Mouse (Mus musculus): Measurements from ENCODE around the gene Gabra4. TPM values are rescaled to one million over a fixed set of nuclear protein-coding genes. Genes with fewer than 3 reads are reported as not detected.

Gene Gabra4
- 18.7 and 20.0 TPM in 2 replicates for polyA plus RNA-seq (2015; fragmentation: Nextera tagmentation; extraction: Ambion mirVana)

DNA sequence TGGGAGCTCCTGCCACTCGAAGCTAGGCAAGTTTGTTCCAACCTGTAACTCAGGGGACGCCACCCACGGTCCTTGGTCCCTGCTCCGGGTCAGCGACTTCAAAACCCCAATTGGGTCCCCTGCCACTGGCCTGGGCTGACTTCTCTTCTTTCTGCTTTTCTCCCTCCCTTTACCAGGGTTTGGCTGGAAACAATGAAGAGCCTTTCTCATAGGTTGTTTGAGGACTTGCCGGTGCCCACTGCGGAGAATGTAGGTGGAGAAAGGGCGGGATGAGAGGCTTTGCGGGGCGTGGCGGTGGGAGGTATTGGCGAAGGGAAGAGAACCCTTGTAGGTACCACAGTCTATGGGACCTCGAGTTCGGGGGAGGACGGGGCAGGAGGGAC, at the start of gene Gabra4:
Gene Gabra4, minus strand, starts transcription at position 194 of the 383 bp plus-strand sequence.
- no peaks in the 10 kb centered on the region for H3K9me3 ChIP-seq
- 0 out of 2 replicates have a peak, but pooled peaks cover 4% of the 10 kb centered on the region for H3K4me1 ChIP-seq
- H3K4me3 ChIP-seq, result peak within 1 kb of the TSS; percentile 65
- 2% methylated on average over 15 of the region's 15 CpGs for WGBS
- peak within 1 kb of the TSS; percentile 54 for H3K9ac ChIP-seq
- no peaks in the 10 kb centered on the region for H3K36me3 ChIP-seq (replicated peaks)
- no peak; the same call in none of the 2 replicates for ATAC-seq (replicated peaks)
- 0 out of 2 replicates have a peak, but pooled peaks cover 8% of the 10 kb centered on the region for H3K27me3 ChIP-seq (replicated peaks)
- H3K4me2 ChIP-seq, result peak within 1 kb of the TSS; percentile 96
- H3K27ac ChIP-seq, result 0 out of 2 replicates have a peak within 1 kb of the TSS, but pooled peaks have one; percentile 33

DNA sequence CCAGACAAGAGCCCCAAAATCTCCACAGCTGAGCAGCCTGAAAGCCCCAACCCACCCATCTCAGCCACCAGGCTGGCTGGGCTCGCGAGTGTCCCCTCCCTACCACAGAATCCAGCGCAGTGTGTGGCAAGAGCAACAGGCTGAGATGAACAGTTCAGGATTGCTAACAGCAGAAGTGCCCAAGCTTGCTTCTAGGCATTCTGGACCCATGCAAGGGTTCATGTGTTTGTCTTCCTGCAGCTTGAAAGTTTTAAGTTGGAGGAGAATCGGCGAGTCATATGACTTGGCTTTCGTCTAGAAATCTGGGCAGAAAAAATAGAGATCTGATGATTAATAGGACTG, 43.1 kb upstream of the Gabra4 start:
- 4% methylated on average over 6 of the region's 6 CpGs for WGBS
- peak overlapping the region; percentile 52 for H3K9ac ChIP-seq
- no peaks in the 10 kb centered on the region for H3K9me3 ChIP-seq
- H3K4me3 ChIP-seq, result peak overlapping the region; percentile 54
- peak overlapping the region; percentile 61 for H3K27ac ChIP-seq
- peak overlapping the region; percentile 79 for H3K4me2 ChIP-seq
- no peaks in the 10 kb centered on the region for H3K36me3 ChIP-seq (replicated peaks)
- no peaks in the 10 kb centered on the region for H3K27me3 ChIP-seq (replicated peaks)
- peaks cover 6% of the 10 kb centered on the region for H3K4me1 ChIP-seq
- no peak for ATAC-seq (replicated peaks)

DNA sequence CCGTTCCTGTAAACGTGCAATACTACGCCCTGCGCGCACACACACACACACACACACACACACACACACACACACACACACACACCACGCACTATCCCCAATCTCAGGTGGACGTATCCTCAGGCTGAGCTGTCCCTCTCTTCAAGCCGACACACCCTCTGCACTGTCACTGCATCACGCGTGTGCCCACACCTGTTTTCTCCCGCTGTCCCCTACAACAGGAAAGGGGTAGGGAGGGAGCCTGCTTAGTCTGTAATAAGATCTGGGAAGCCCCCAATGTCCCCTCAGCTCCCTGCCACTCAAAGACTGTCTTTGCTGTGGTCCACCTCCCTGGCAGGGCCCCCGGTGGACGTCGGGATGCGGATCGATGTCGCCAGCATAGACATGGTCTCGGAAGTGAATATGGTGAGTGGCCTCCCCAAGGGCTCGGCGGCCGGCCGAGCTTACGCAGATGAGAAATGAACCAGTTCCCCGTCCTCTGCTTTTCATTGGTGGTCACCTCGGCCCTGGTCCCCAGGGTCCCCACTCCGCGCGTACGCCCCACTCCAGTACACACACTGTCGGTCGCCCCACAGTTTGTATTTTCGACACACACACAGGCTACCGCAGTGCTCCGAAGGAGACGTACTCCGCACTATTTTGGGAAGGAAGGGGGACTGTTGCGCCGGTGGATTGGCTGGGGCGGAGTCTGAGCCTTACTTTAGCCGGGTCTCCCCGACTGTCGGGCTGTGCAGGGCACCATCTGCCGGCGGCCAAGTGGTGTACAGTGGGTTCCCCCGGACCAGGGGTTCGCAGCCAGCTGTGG, 42.6 kb upstream of the Gabra4 start:
- peak overlapping the region; percentile 79 for H3K4me2 ChIP-seq
- no peaks in the 10 kb centered on the region for H3K36me3 ChIP-seq (replicated peaks)
- H3K9me3 ChIP-seq, result no peaks in the 10 kb centered on the region
- H3K9ac ChIP-seq, result peak overlapping the region; percentile 52
- H3K4me1 ChIP-seq, result peaks cover 6% of the 10 kb centered on the region
- H3K4me3 ChIP-seq, result peak overlapping the region; percentile 54
- H3K27me3 ChIP-seq (replicated peaks), result no peaks in the 10 kb centered on the region
- 0% methylated on average over 46 of the region's 46 CpGs for WGBS
- H3K27ac ChIP-seq, result peak overlapping the region; percentile 61
- peak; percentile 94 for ATAC-seq (replicated peaks)

DNA sequence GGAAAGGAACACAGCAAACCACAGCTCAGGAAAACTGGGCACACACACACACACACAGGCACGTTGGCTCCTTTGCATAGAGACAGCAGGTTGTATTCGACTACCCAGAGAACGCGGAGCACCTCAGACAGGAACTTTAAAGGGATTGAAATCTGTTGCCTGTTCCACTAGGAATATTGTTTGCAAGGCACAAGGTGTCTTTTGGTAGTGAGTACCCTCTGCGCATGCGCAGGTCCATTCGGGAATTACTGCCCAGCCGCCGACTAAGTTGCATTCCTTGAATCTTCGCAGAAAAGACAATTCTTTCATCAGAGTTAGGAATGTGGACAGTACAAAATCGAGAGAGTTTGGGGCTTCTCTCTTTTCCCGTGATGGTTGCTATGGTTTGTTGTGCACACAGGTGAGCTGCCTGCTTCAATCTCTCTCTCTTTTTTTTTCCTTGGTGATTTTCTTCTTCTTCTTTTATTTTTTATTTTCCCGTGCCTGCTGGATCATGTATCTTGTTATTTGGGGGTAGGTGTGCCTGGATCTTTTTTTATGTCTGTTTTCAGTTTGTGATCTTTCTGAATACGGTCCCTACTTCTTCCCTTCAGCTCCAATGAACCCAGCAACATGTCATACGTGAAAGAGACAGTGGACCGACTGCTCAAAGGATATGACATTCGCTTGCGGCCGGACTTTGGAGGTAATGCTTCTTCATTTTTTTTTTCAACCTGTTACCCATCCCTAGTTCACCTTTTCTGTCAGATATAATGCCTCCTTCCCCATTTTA, 41.8 kb upstream of the Gabra4 start:
- peaks cover 6% of the 10 kb centered on the region for H3K4me1 ChIP-seq
- no peaks in the 10 kb centered on the region for H3K9me3 ChIP-seq
- peak overlapping the region; percentile 52 for H3K9ac ChIP-seq
- H3K27ac ChIP-seq, result peak overlapping the region; percentile 61
- peak overlapping the region; percentile 54 for H3K4me3 ChIP-seq
- 1% methylated on average over 19 of the region's 19 CpGs for WGBS
- H3K27me3 ChIP-seq (replicated peaks), result no peaks in the 10 kb centered on the region
- H3K4me2 ChIP-seq, result peak overlapping the region; percentile 79
- no peaks in the 10 kb centered on the region for H3K36me3 ChIP-seq (replicated peaks)
- peak; percentile 31 for ATAC-seq (replicated peaks)

DNA sequence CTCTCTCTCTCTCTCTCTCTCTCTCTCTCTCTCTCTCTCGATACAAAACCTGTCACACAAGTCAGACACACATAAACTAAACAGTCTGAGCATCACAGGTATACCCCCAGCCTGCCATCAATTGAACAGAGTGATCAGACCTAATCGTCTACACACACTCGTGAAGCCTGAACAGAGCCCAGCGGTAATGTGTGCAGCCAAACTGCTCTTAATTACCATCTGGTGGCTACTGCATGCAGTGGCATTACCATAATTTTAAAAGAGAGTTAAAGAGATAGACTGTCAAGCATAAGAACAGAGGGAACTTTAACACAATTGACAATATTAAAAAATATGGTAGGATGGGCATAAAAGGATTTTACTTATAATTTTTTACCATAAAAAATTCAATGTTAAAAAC, 7.5 kb upstream of the Gabra4 start:
- Histone ChIP-seq H3K4me2 (no peak overlapping the region), H3K27me3 (replicated peaks) (no peaks in the 10 kb centered on the region), H3K4me1 (no peaks in the 10 kb centered on the region), H3K36me3 (replicated peaks) (no peaks in the 10 kb centered on the region), H3K27ac (no peak overlapping the region), H3K9me3 (no peaks in the 10 kb centered on the region), H3K4me3 (no peak overlapping the region), H3K9ac (no peak overlapping the region)
- ATAC-seq (replicated peaks), result no peak
- WGBS, result 28% methylated on average over 4 of the region's 4 CpGs

DNA sequence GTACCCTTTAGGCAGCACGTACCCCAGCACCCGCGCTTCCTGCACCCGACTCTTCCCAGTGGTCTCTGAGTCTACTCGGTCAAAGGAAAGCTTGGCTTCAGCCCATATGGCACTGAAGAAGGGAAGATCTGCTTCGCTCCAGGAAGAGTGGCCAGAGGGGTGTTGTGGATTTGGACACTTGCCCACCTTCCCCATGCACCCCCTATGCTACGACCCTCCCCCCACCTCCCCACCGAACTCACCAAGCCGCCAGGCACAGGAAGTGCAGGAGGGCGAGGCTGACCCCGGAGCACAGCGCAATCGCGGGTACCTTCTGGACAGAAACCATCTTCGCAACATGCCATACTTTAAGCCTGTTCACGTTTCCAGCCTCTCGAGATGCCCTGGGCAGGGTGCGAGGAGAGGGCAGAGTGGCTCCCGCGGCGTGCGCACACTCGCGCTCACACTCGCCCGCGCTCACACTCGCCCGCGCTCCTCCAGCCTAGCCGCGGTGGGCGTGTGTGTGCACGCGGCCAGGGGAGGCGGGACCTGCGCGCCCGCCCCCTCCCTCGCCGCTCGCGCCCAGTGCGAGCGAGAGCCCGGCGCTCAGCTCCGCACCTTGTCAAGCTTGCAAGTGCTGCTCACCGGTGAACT, 510 bp downstream of the Gabra4 start, which contains the start of gene Gabrb1:
Gene Gabrb1, plus strand, starts transcription at position 632 of the 633 bp plus-strand sequence.
- H3K9ac ChIP-seq, result peak within 1 kb of the TSS; percentile 54
- WGBS, result under 1% methylated on average over 48 of the region's 49 CpGs
- peak within 1 kb of the TSS; percentile 65 for H3K4me3 ChIP-seq
- no peaks in the 10 kb centered on the region for H3K36me3 ChIP-seq (replicated peaks)
- ATAC-seq (replicated peaks), result peak; percentile 95
- 0 out of 2 replicates have a peak, but pooled peaks cover 8% of the 10 kb centered on the region for H3K27me3 ChIP-seq (replicated peaks)
- peak within 1 kb of the TSS; percentile 96 for H3K4me2 ChIP-seq
- H3K9me3 ChIP-seq, result no peaks in the 10 kb centered on the region
- 0 out of 2 replicates have a peak, but pooled peaks cover 4% of the 10 kb centered on the region for H3K4me1 ChIP-seq
- H3K27ac ChIP-seq, result 0 out of 2 replicates have a peak within 1 kb of the TSS, but pooled peaks have one; percentile 33

DNA sequence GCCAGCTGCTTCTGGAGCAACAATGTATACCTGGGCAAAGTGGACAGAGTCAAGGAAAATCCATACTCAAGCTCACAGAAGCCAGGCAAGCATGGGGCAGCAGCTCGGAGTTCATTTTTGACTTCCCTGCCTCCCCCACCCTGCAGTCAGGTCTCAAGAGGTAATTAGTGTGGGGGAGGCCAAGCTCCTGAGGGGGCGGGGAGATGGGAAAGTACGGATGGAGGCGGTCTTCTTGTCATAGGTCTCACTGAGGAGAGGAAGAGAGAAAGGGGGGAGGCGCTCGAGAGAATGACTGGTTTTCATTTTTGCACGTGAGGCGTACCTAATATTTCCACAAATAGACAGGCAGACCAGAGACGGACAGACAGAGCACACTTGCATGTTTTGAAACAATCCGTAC, 1.3 kb downstream of the Gabra4 start:
- Histone ChIP-seq H3K36me3 (replicated peaks) (no peaks in the 10 kb centered on the region), H3K27ac (no peak overlapping the region), H3K27me3 (replicated peaks) (0 out of 2 replicates have a peak, but pooled peaks cover 8% of the 10 kb centered on the region), H3K4me2 (peak overlapping the region; percentile 96), H3K4me3 (peak overlapping the region; percentile 65), H3K9ac (no peak overlapping the region), H3K9me3 (no peaks in the 10 kb centered on the region), H3K4me1 (0 out of 2 replicates have a peak, but pooled peaks cover 4% of the 10 kb centered on the region)
- no peak for ATAC-seq (replicated peaks)
- 10% methylated on average over 10 of the region's 10 CpGs for WGBS

DNA sequence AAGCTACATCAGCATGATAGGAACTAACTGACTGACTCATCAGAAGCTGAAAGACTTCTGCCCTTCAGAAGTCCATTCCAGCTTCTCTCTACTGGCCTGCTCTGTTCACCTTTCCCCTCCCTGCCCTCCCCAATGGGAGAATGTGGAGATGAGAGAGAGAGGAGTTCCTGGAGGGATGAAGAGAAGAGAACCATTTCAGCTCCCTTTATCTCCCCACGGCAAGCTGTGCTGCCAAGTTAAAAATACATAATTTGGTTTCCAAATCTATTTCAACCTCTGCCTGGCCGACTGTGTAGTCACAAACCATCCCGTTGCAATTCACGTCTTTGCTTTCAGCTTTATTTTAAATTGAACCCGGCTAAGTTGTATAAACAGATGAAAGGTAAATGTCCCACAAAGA, 4.1 kb downstream of the Gabra4 start:
- no peak overlapping the region for H3K27ac ChIP-seq
- no peak overlapping the region for H3K9ac ChIP-seq
- ATAC-seq (replicated peaks), result no peak
- no peaks in the 10 kb centered on the region for H3K36me3 ChIP-seq (replicated peaks)
- H3K4me1 ChIP-seq, result 0 out of 2 replicates have a peak, but pooled peaks cover 4% of the 10 kb centered on the region
- H3K9me3 ChIP-seq, result no peaks in the 10 kb centered on the region
- H3K4me3 ChIP-seq, result no peak overlapping the region
- 0 out of 2 replicates have a peak, but pooled peaks cover 4% of the 10 kb centered on the region for H3K27me3 ChIP-seq (replicated peaks)
- WGBS, result 74% methylated on average over 5 of the region's 5 CpGs
- H3K4me2 ChIP-seq, result no peak overlapping the region

DNA sequence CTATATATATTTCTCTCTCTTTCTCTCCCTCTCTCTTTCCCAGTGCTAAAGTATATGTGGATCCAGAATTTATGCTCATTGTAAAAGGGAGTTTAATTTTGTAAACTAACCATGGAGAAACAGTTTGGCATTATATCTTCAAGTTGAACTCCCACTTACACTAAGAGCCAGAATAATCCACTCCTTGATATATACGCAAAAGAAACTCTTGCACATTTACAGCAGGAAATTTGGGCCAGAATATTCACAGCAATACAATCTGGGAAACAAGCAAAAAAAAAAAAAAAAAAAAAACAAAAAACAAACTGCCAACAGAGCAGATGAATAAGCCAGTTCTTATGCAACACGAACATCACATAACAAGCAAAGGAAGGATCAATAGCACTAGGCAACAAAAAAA, 10.0 kb downstream of the Gabra4 start:
- H3K4me3 ChIP-seq, result no peak overlapping the region
- H3K4me1 ChIP-seq, result no peaks in the 10 kb centered on the region
- H3K27me3 ChIP-seq (replicated peaks), result no peaks in the 10 kb centered on the region
- H3K36me3 ChIP-seq (replicated peaks), result no peaks in the 10 kb centered on the region
- H3K9ac ChIP-seq, result no peak overlapping the region
- ATAC-seq (replicated peaks), result no peak
- H3K9me3 ChIP-seq, result no peaks in the 10 kb centered on the region
- H3K4me2 ChIP-seq, result no peak overlapping the region
- WGBS, result 80% methylated on average over 2 of the region's 2 CpGs
- no peak overlapping the region for H3K27ac ChIP-seq

DNA sequence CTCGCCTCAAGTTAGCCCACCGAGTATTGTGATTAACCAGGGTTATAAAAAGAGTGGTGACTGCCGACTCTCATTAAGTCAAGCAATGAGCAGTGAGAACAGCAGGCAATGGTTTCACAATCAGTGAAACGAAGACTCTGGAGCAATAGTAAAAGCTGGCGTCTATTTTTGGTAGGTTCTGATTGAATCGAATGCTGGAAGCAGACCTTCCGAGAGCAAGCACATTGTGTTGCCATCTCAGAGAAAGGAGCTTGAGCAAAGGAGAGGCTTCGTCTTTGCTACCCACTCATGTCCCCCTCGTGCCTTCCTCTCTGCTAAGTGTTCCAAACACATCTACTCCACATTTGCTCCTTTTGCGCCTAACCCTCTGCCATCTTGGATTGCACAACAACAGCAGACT, 18.3 kb downstream of the Gabra4 start:
- Histone ChIP-seq H3K4me3 (no peak overlapping the region), H3K9ac (no peak overlapping the region), H3K4me1 (no peaks in the 10 kb centered on the region), H3K4me2 (no peak overlapping the region), H3K36me3 (replicated peaks) (no peaks in the 10 kb centered on the region), H3K9me3 (no peaks in the 10 kb centered on the region), H3K27ac (no peak overlapping the region), H3K27me3 (replicated peaks) (no peaks in the 10 kb centered on the region)
- ATAC-seq (replicated peaks), result no peak
- 82% methylated on average over 10 of the region's 10 CpGs for WGBS

DNA sequence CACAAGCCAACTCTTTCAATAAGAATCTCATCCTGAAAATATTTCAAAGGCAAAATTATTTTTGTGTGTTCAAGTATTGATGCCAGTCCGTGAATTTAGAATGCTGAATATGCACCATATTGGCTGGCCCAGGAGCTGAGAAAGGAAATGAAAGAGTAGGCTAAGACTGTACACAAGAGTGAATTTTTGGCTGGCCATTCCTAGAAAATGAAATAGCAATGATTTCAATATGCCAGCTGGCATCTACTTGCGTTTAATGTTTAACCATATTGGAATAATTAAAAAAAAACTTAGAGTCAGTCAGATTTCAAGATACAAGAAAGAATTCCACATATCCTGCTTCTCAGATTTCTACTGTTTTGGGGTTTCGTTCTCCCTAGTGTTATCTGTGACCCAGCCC, 30.3 kb downstream of the Gabra4 start:
- no peak overlapping the region for H3K4me2 ChIP-seq
- H3K9me3 ChIP-seq, result no peaks in the 10 kb centered on the region
- H3K27me3 ChIP-seq (replicated peaks), result no peaks in the 10 kb centered on the region
- H3K27ac ChIP-seq, result no peak overlapping the region
- H3K9ac ChIP-seq, result no peak overlapping the region
- H3K4me3 ChIP-seq, result no peak overlapping the region
- H3K36me3 ChIP-seq (replicated peaks), result no peaks in the 10 kb centered on the region
- 94% methylated on average over 3 of the region's 3 CpGs for WGBS
- no peaks in the 10 kb centered on the region for H3K4me1 ChIP-seq
- no peak for ATAC-seq (replicated peaks)

DNA sequence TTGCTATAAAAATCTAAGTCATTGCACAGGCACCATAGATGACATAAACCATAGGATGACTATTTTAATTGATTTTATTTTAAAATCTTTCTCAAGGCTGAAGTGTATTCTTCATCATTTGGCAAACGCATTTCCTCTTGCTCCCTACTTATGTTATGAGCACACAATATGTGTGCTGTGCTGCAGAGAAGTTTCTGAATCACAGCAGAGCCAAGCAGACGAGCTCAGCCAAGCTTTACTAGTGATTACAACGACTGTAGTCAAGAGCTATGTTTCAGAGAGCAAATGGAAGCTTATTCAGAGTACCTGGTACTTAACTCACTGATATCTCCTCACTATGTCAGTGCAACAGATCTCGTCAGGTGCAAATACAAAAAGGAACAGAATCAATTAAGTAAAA, 41.4 kb downstream of the Gabra4 start:
- H3K27me3 ChIP-seq (replicated peaks), result no peaks in the 10 kb centered on the region
- 75% methylated on average over 4 of the region's 4 CpGs for WGBS
- no peaks in the 10 kb centered on the region for H3K36me3 ChIP-seq (replicated peaks)
- no peak overlapping the region for H3K4me2 ChIP-seq
- H3K4me1 ChIP-seq, result no peaks in the 10 kb centered on the region
- H3K4me3 ChIP-seq, result no peak overlapping the region
- H3K9ac ChIP-seq, result no peak overlapping the region
- no peaks in the 10 kb centered on the region for H3K9me3 ChIP-seq
- no peak for ATAC-seq (replicated peaks)
- H3K27ac ChIP-seq, result no peak overlapping the region

Measured in midbrain, embryonic 15.5 days (tissue).